Mouse (Mus musculus): Measurements from ENCODE around the gene Zscan4-ps2. TPM values are rescaled to one million over a fixed set of nuclear protein-coding genes. Genes with fewer than 3 reads are reported as not detected.

Gene Zscan4-ps2
- not detected for polyA plus RNA-seq (2017; shearing (Covaris generic))

DNA sequence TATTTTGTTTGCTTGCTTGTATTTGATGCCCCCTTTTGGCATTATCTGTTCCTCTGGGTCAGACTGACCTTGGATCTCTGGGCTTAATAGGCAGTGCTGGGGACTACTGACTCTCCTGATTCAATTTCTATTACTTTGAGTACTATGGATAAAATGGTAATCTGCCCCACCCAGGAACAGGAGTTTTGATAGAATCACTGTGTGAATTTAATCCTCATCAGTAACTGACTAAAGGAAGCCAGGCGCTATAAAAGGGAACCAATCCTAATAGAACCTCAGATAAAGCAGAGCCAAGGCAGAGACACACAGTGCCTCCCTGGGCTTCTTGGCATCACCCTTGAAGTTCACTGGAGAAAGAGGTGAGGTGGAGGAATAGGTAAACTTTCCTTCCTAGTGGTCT is at the start of gene Zscan4-ps2:
Gene Zscan4-ps2, plus strand, starts transcription at position 301 of the 400 bp plus-strand sequence.

Other genes starting within 250 kb of the Zscan4-ps2 start
- not detected for gene Zscan4e, start 203.6 kb upstream of the Zscan4-ps2 start, polyA plus RNA-seq (2017; shearing (Covaris generic))
- not detected for gene Zscan4f, start 116.4 kb upstream of the Zscan4-ps2 start, polyA plus RNA-seq (2017; shearing (Covaris generic))
- 0.19 TPM for gene Zscan4-ps3, start 95.0 kb downstream of the Zscan4-ps2 start, polyA plus RNA-seq (2017; shearing (Covaris generic))
- not detected for gene Vmn1r72, start 165.8 kb downstream of the Zscan4-ps2 start, polyA plus RNA-seq (2017; shearing (Covaris generic))
- not detected for gene Vmn1r73, start 216.0 kb downstream of the Zscan4-ps2 start, polyA plus RNA-seq (2017; shearing (Covaris generic))

Measured in CD4-positive, CD25-positive, alpha-beta regulatory T cell (primary cell).